Mouse (Mus musculus): ENCODE data around the gene Dbt. TPM values are rescaled to one million over a fixed set of nuclear protein-coding genes. Genes with fewer than 3 reads are reported as not detected.

The Dbt gene
- 35.6 and 41.9 TPM in 2 replicates for polyA plus RNA-seq (2012; rRNA removed)

GRCm38 (mm10) chr3:116512904-116513716 lies at the start of gene Dbt:
TSS of gene Dbt (plus strand) at chr3:116513070.
- Histone ChIP-seq H3K4me3 (ENCODE audit: insufficient read depth, low read depth, low read length) (peak within 1 kb of the TSS; percentile 96), H3K4me1 (ENCODE audit: control insufficient read depth, insufficient read depth, low read length) (peaks cover 7% of the 10 kb centered on the region; the same call in 1 of the 2 replicates), H3K27ac (ENCODE audit: insufficient read depth, low read depth, low read length) (peak within 1 kb of the TSS; percentile 75), H3K36me3 (ENCODE audit: control insufficient read depth, insufficient read depth, low read length) (no peaks in the 10 kb centered on the region), H3K27me3 (replicated peaks; ENCODE audit: control insufficient read depth, insufficient read depth, low read length) (no peaks in the 10 kb centered on the region)
- TF ChIP-seq POLR2A (IDR thresholded peaks at IDR 0.05; ENCODE audit: low read depth, low read length): no peak
- 1% methylated on average over 36 of the region's 36 CpGs for WGBS
- peak; percentile 95 for DNase-seq

- WGBS: 39% methylated on average over 2 of the region's 2 CpGs
- H3K4me3 ChIP-seq (ENCODE audit: insufficient read depth, low read depth, low read length): no peak overlapping the region
- no peaks in the 10 kb centered on the region for H3K4me1 ChIP-seq (ENCODE audit: control insufficient read depth, insufficient read depth, low read length)
- no peak for DNase-seq
- no peaks in the 10 kb centered on the region for H3K27me3 ChIP-seq (replicated peaks; ENCODE audit: control insufficient read depth, insufficient read depth, low read length)
- TF ChIP-seq POLR2A (IDR thresholded peaks at IDR 0.05; ENCODE audit: low read depth, low read length) (no peak), CTCF (conservative IDR thresholded peaks at IDR 0.05; ENCODE audit: insufficient read depth, insufficient read length, low read depth, low read length) (no peak)
- H3K36me3 ChIP-seq (ENCODE audit: control insufficient read depth, insufficient read depth, low read length): no peaks in the 10 kb centered on the region
- H3K27ac ChIP-seq (ENCODE audit: insufficient read depth, low read depth, low read length): no peak overlapping the region
Measured at GRCm38 (mm10) chr3:116464318-116464717, 48.6 kb upstream of the Dbt start.

GRCm38 (mm10) chr3:116465709-116466108 lies 47.2 kb upstream of the Dbt start:
- TF ChIP-seq CTCF (conservative IDR thresholded peaks at IDR 0.05; ENCODE audit: insufficient read depth, insufficient read length, low read depth, low read length) (no peak), POLR2A (IDR thresholded peaks at IDR 0.05; ENCODE audit: low read depth, low read length) (no peak)
- DNase-seq: no peak
- no peaks in the 10 kb centered on the region for H3K36me3 ChIP-seq (ENCODE audit: control insufficient read depth, insufficient read depth, low read length)
- no peaks in the 10 kb centered on the region for H3K4me1 ChIP-seq (ENCODE audit: control insufficient read depth, insufficient read depth, low read length)
- WGBS: 87% methylated on average over 12 of the region's 12 CpGs
- H3K27me3 ChIP-seq (replicated peaks; ENCODE audit: control insufficient read depth, insufficient read depth, low read length): no peaks in the 10 kb centered on the region
- H3K27ac ChIP-seq (ENCODE audit: insufficient read depth, low read depth, low read length): no peak overlapping the region
- no peak overlapping the region for H3K4me3 ChIP-seq (ENCODE audit: insufficient read depth, low read depth, low read length)

- no peaks in the 10 kb centered on the region for H3K36me3 ChIP-seq (ENCODE audit: control insufficient read depth, insufficient read depth, low read length)
- TF ChIP-seq CTCF (conservative IDR thresholded peaks at IDR 0.05; ENCODE audit: insufficient read depth, insufficient read length, low read depth, low read length): no peak
- TF ChIP-seq POLR2A (IDR thresholded peaks at IDR 0.05; ENCODE audit: low read depth, low read length): no peak
- H3K27ac ChIP-seq (ENCODE audit: insufficient read depth, low read depth, low read length): no peak overlapping the region
- WGBS: 68% methylated on average over 11 of the region's 11 CpGs
- H3K27me3 ChIP-seq (replicated peaks; ENCODE audit: control insufficient read depth, insufficient read depth, low read length): no peaks in the 10 kb centered on the region
- DNase-seq: no peak
- H3K4me3 ChIP-seq (ENCODE audit: insufficient read depth, low read depth, low read length): no peak overlapping the region
- no peaks in the 10 kb centered on the region for H3K4me1 ChIP-seq (ENCODE audit: control insufficient read depth, insufficient read depth, low read length)
Measured at GRCm38 (mm10) chr3:116474602-116475001, 38.3 kb upstream of the Dbt start.

- no peak overlapping the region for H3K27ac ChIP-seq (ENCODE audit: insufficient read depth, low read depth, low read length)
- no peak for TF ChIP-seq POLR2A (IDR thresholded peaks at IDR 0.05; ENCODE audit: low read depth, low read length)
- no peak for TF ChIP-seq CTCF (conservative IDR thresholded peaks at IDR 0.05; ENCODE audit: insufficient read depth, insufficient read length, low read depth, low read length)
- 52% methylated on average over 5 of the region's 5 CpGs for WGBS
- DNase-seq: no peak
- H3K27me3 ChIP-seq (replicated peaks; ENCODE audit: control insufficient read depth, insufficient read depth, low read length): no peaks in the 10 kb centered on the region
- H3K4me3 ChIP-seq (ENCODE audit: insufficient read depth, low read depth, low read length): no peak overlapping the region
- no peaks in the 10 kb centered on the region for H3K36me3 ChIP-seq (ENCODE audit: control insufficient read depth, insufficient read depth, low read length)
- no peaks in the 10 kb centered on the region for H3K4me1 ChIP-seq (ENCODE audit: control insufficient read depth, insufficient read depth, low read length)
Measured at GRCm38 (mm10) chr3:116476686-116477298, 36.1 kb upstream of the Dbt start.

- no peak overlapping the region for H3K27ac ChIP-seq (ENCODE audit: insufficient read depth, low read depth, low read length)
- TF ChIP-seq CTCF (conservative IDR thresholded peaks at IDR 0.05; ENCODE audit: insufficient read depth, insufficient read length, low read depth, low read length): no peak
- no peaks in the 10 kb centered on the region for H3K4me1 ChIP-seq (ENCODE audit: control insufficient read depth, insufficient read depth, low read length)
- no peak for DNase-seq
- WGBS: 60% methylated on average over 7 of the region's 7 CpGs
- H3K36me3 ChIP-seq (ENCODE audit: control insufficient read depth, insufficient read depth, low read length): no peaks in the 10 kb centered on the region
- no peak overlapping the region for H3K4me3 ChIP-seq (ENCODE audit: insufficient read depth, low read depth, low read length)
- no peaks in the 10 kb centered on the region for H3K27me3 ChIP-seq (replicated peaks; ENCODE audit: control insufficient read depth, insufficient read depth, low read length)
Measured at GRCm38 (mm10) chr3:116477351-116477750, 35.5 kb upstream of the Dbt start.

GRCm38 (mm10) chr3:116480119-116480518 lies 32.8 kb upstream of the Dbt start:
- Histone ChIP-seq H3K4me1 (ENCODE audit: control insufficient read depth, insufficient read depth, low read length) (no peaks in the 10 kb centered on the region), H3K4me3 (ENCODE audit: insufficient read depth, low read depth, low read length) (no peak overlapping the region), H3K36me3 (ENCODE audit: control insufficient read depth, insufficient read depth, low read length) (no peaks in the 10 kb centered on the region), H3K27me3 (replicated peaks; ENCODE audit: control insufficient read depth, insufficient read depth, low read length) (no peaks in the 10 kb centered on the region), H3K27ac (ENCODE audit: insufficient read depth, low read depth, low read length) (no peak overlapping the region)
- no peak for DNase-seq
- WGBS: 82% methylated on average over 2 of the region's 2 CpGs
- TF ChIP-seq POLR2A (IDR thresholded peaks at IDR 0.05; ENCODE audit: low read depth, low read length): no peak
- TF ChIP-seq CTCF (conservative IDR thresholded peaks at IDR 0.05; ENCODE audit: insufficient read depth, insufficient read length, low read depth, low read length): no peak

All from kidney, adult 2 months (tissue).